Mouse (Mus musculus) spleen, postnatal 4 days (tissue): ENCODE measurements around the gene Fbxo4.

Experiments used
- DNase-seq, 2 experiments: peaks; one replicate each; pipeline ENCODE4 v3.0.0; 2022; ENCODE audit warnings: low spot score in 2 of 2

Fbxo4 gene

GRCm38 (mm10) chr15:3979061-3979848 is at the start of gene Fbxo4:
Gene Fbxo4 (minus strand): TSS chr15:3979573.
- DNase-seq, result peak; percentile 66 to 84

- DNase-seq, result no peak
These were observed 49.6 kb upstream of the Fbxo4 start for GRCm38 (mm10) chr15:4028960-4029359.

- no peak for DNase-seq
These were observed 49.0 kb upstream of the Fbxo4 start for GRCm38 (mm10) chr15:4028411-4028700.

- DNase-seq, result no peak
These were observed 48.5 kb upstream of the Fbxo4 start for GRCm38 (mm10) chr15:4027671-4028410.

- DNase-seq, result peak; percentile 74 to 85
These were observed 47.6 kb upstream of the Fbxo4 start for GRCm38 (mm10) chr15:4026831-4027584.

- DNase-seq, result peak; percentile 78 to 87
These were observed 46.9 kb upstream of the Fbxo4 start, which contains the start of gene Oxct1 for GRCm38 (mm10) chr15:4026231-4026773. Gene Oxct1 (plus strand): TSS chr15:4026383.

GRCm38 (mm10) chr15:4025508-4025904 is 46.1 kb upstream of the Fbxo4 start:
- no peak for DNase-seq

GRCm38 (mm10) chr15:4024726-4025507 is 45.5 kb upstream of the Fbxo4 start:
- DNase-seq, result no peak

- no peak for DNase-seq
These were observed 44.4 kb upstream of the Fbxo4 start for GRCm38 (mm10) chr15:4023747-4024146.

- DNase-seq, result no peak
These were observed 41.3 kb upstream of the Fbxo4 start for GRCm38 (mm10) chr15:4020711-4021110.

GRCm38 (mm10) chr15:4013873-4014272 is 34.5 kb upstream of the Fbxo4 start:
- no peak for DNase-seq

- DNase-seq, result no peak
These were observed 21.2 kb upstream of the Fbxo4 start for GRCm38 (mm10) chr15:4000536-4000935.

- DNase-seq, result no peak
These were observed 19.8 kb upstream of the Fbxo4 start for GRCm38 (mm10) chr15:3999144-3999543.

- DNase-seq, result no peak
These were observed 17.1 kb upstream of the Fbxo4 start for GRCm38 (mm10) chr15:3996267-3997010.

- peak; percentile 98 for DNase-seq
These were observed 16.3 kb upstream of the Fbxo4 start, which contains the start of gene AW549877 for GRCm38 (mm10) chr15:3995448-3996266. Gene AW549877 (minus strand): TSS chr15:3995744.

- DNase-seq, result no peak
These were observed 15.6 kb upstream of the Fbxo4 start for GRCm38 (mm10) chr15:3994852-3995447.

GRCm38 (mm10) chr15:3987981-3988380 is 8.6 kb upstream of the Fbxo4 start:
- DNase-seq, result peak; percentile 39 to 77

- DNase-seq, result no peak
These were observed 5.5 kb upstream of the Fbxo4 start for GRCm38 (mm10) chr15:3984876-3985275.

- DNase-seq, result no peak
These were observed 3.4 kb upstream of the Fbxo4 start for GRCm38 (mm10) chr15:3982732-3983131.
